Mouse (Mus musculus) midbrain, embryonic 10.5 days (tissue): ENCODE data around the gene Vat1l. TPM values are rescaled to one million over a fixed set of nuclear protein-coding genes. Genes with fewer than 3 reads are reported as not detected.

Source experiments
- DNase-seq: peaks from one replicate; pipeline ENCODE4 v3.0.0-alpha.2; 2017; ENCODE audit warnings: low spot score
- H3K27ac ChIP-seq: fragments of 300-500 bp; sonication (generic); replicated peaks from 2 replicates; pipeline ENCODE4 v1.5.1; 2016; ENCODE audit warnings: mild to moderate bottlenecking
- H3K27me3 ChIP-seq: fragments of 300-500 bp; sonication (generic); 2 replicates; pipeline ENCODE4 v1.6.1; 2016; ENCODE audit warnings: low read depth, mild to moderate bottlenecking; ENCODE audit not compliant: poor library complexity, severe bottlenecking
- H3K36me3 ChIP-seq: fragments of 300-500 bp; sonication (generic); 2 replicates; pipeline ENCODE4 v1.6.1; 2016; ENCODE audit warnings: mild to moderate bottlenecking, moderate library complexity
- H3K4me1 ChIP-seq: fragments of 300-500 bp; sonication (generic); 2 replicates; pipeline ENCODE4 v1.6.1; 2016
- H3K4me3 ChIP-seq: fragments of 300-500 bp; sonication (generic); 2 replicates; pipeline ENCODE4 v1.5.1; 2016; ENCODE audit warnings: mild to moderate bottlenecking, moderate library complexity
- H3K9me3 ChIP-seq: fragments of 300-500 bp; sonication (generic); replicated peaks from 2 replicates; pipeline ENCODE4 v1.6.1; 2016; ENCODE audit warnings: mild to moderate bottlenecking
- WGBS: fragments of 180-500 bp; shearing (Covaris S2); methylation state at CpG from one replicate; pipeline ENCODE4 v1.1.7; 2016; 5-methylcytosine and 5-hydroxymethylcytosine counted together
- polyA plus RNA-seq: library from polyadenylated mRNA; unstranded; fragments of >200 nt; fragmentation: Nextera tagmentation; extraction: Ambion mirVana; gene quantifications from 2 replicates; pipeline ENCODE4 v1.2.1, GENCODE M21; 2016

Gene Vat1l
- polyA plus RNA-seq, 1 experiment from 2014 or later = 9.1 TPM

GRCm38 (mm10) chr8:114224001-114224400 lies 18.6 kb downstream of the Vat1l start:
- Histone ChIP-seq H3K4me1 (no peaks in the 10 kb centered on the region), H3K27ac (no peak overlapping the region), H3K4me3 (no peak overlapping the region), H3K36me3 (peaks cover 3% of the 10 kb centered on the region; the same call in 1 of the 2 replicates), H3K9me3 (no peaks in the 10 kb centered on the region), H3K27me3 (no peaks in the 10 kb centered on the region)
- 83% methylated on average over 2 of the region's 2 CpGs for WGBS
- DNase-seq = no peak

- no peaks in the 10 kb centered on the region for H3K4me1 ChIP-seq
- H3K9me3 ChIP-seq = no peaks in the 10 kb centered on the region
- no peaks in the 10 kb centered on the region; the same call in 1 of the 2 replicates for H3K36me3 ChIP-seq
- no peak overlapping the region for H3K27ac ChIP-seq
- no peak for DNase-seq
- no peaks in the 10 kb centered on the region for H3K27me3 ChIP-seq
- WGBS = 82% methylated on average over 3 of the region's 3 CpGs
- H3K4me3 ChIP-seq = no peak overlapping the region
These were observed 46.1 kb downstream of the Vat1l start for GRCm38 (mm10) chr8:114251321-114252065.

GRCm38 (mm10) chr8:114258685-114259084 lies 53.3 kb downstream of the Vat1l start:
- no peak overlapping the region for H3K27ac ChIP-seq
- H3K4me3 ChIP-seq = no peak overlapping the region
- H3K9me3 ChIP-seq = no peaks in the 10 kb centered on the region
- DNase-seq = no peak
- no peaks in the 10 kb centered on the region for H3K36me3 ChIP-seq
- no peaks in the 10 kb centered on the region for H3K27me3 ChIP-seq
- no peaks in the 10 kb centered on the region for H3K4me1 ChIP-seq
- WGBS = 89% methylated on average over 4 of the region's 4 CpGs

- Histone ChIP-seq H3K4me3 (no peak overlapping the region), H3K27ac (no peak overlapping the region), H3K4me1 (no peaks in the 10 kb centered on the region), H3K36me3 (no peaks in the 10 kb centered on the region), H3K27me3 (no peaks in the 10 kb centered on the region), H3K9me3 (no peaks in the 10 kb centered on the region)
- no peak for DNase-seq
- 87% methylated on average over 5 of the region's 5 CpGs for WGBS
These were observed 54.4 kb downstream of the Vat1l start for GRCm38 (mm10) chr8:114259713-114260355.

DNA sequence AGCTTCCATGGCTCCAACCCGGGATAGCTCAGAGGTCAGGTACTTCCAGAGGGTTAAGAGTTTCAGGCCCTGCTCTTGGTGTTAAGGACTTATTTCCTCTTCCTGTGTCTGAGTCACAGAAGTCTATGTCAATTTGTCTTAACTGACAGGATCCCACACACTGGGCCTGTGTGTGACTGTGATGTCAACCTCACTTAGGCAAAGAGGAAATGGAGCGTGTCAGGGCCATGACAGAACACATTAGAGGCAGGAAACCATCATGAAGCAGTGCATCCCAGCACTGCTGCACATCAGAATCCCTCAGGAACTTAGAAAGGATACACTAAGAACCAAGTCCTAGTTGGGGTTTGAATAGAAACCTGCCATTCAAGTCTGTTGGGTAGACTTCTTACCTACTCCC lies 56.9 kb downstream of the Vat1l start:
- no peak overlapping the region for H3K27ac ChIP-seq
- DNase-seq = no peak
- H3K9me3 ChIP-seq = no peaks in the 10 kb centered on the region
- WGBS = 81% methylated on average over 2 of the region's 2 CpGs
- H3K4me3 ChIP-seq = no peak overlapping the region
- H3K27me3 ChIP-seq = no peaks in the 10 kb centered on the region
- H3K4me1 ChIP-seq = peaks cover 12% of the 10 kb centered on the region
- H3K36me3 ChIP-seq = no peaks in the 10 kb centered on the region

GRCm38 (mm10) chr8:114274558-114274957 lies 69.1 kb downstream of the Vat1l start:
- WGBS = 78% methylated on average over 8 of the region's 8 CpGs
- no peaks in the 10 kb centered on the region for H3K27me3 ChIP-seq
- H3K27ac ChIP-seq = no peak overlapping the region
- no peaks in the 10 kb centered on the region for H3K4me1 ChIP-seq
- no peak overlapping the region for H3K4me3 ChIP-seq
- no peak for DNase-seq
- no peaks in the 10 kb centered on the region for H3K9me3 ChIP-seq
- H3K36me3 ChIP-seq = no peaks in the 10 kb centered on the region

GRCm38 (mm10) chr8:114281101-114281500 lies 75.7 kb downstream of the Vat1l start:
- no peaks in the 10 kb centered on the region for H3K4me1 ChIP-seq
- WGBS = 72% methylated on average over 1 of the region's 1 CpGs
- peaks cover 12% of the 10 kb centered on the region; the same call in 1 of the 2 replicates for H3K36me3 ChIP-seq
- H3K27ac ChIP-seq = no peak overlapping the region
- DNase-seq = no peak
- no peaks in the 10 kb centered on the region for H3K27me3 ChIP-seq
- H3K4me3 ChIP-seq = no peak overlapping the region
- H3K9me3 ChIP-seq = no peaks in the 10 kb centered on the region

GRCm38 (mm10) chr8:114294889-114295748 lies 89.7 kb downstream of the Vat1l start:
- Histone ChIP-seq H3K4me1 (peaks cover 43% of the 10 kb centered on the region), H3K27ac (peak overlapping the region; percentile 81), H3K9me3 (no peaks in the 10 kb centered on the region), H3K27me3 (no peaks in the 10 kb centered on the region), H3K4me3 (no peak overlapping the region), H3K36me3 (no peaks in the 10 kb centered on the region)
- 68% methylated on average over 11 of the region's 11 CpGs for WGBS
- no peak for DNase-seq

- Histone ChIP-seq H3K36me3 (no peaks in the 10 kb centered on the region), H3K4me1 (peaks cover 46% of the 10 kb centered on the region), H3K4me3 (no peak overlapping the region), H3K27me3 (no peaks in the 10 kb centered on the region), H3K9me3 (no peaks in the 10 kb centered on the region), H3K27ac (peak overlapping the region; percentile 81)
- 77% methylated on average over 3 of the region's 3 CpGs for WGBS
- no peak for DNase-seq
These were observed 90.3 kb downstream of the Vat1l start for GRCm38 (mm10) chr8:114295749-114296067.

GRCm38 (mm10) chr8:114298253-114298652 lies 92.8 kb downstream of the Vat1l start:
- peaks cover 50% of the 10 kb centered on the region for H3K4me1 ChIP-seq
- no peaks in the 10 kb centered on the region for H3K36me3 ChIP-seq
- 47% methylated on average over 2 of the region's 2 CpGs for WGBS
- DNase-seq = no peak
- H3K4me3 ChIP-seq = no peak overlapping the region
- peak overlapping the region; percentile 50; the same call in 1 of the 2 replicates for H3K27ac ChIP-seq
- H3K9me3 ChIP-seq = no peaks in the 10 kb centered on the region
- H3K27me3 ChIP-seq = no peaks in the 10 kb centered on the region; the same call in 1 of the 2 replicates

- H3K4me3 ChIP-seq = no peak overlapping the region
- no peak overlapping the region for H3K27ac ChIP-seq
- H3K36me3 ChIP-seq = no peaks in the 10 kb centered on the region
- DNase-seq = no peak
- H3K4me1 ChIP-seq = peaks cover 53% of the 10 kb centered on the region
- 75% methylated on average over 7 of the region's 7 CpGs for WGBS
- H3K9me3 ChIP-seq = no peaks in the 10 kb centered on the region
- H3K27me3 ChIP-seq = no peaks in the 10 kb centered on the region; the same call in 1 of the 2 replicates
These were observed 94.7 kb downstream of the Vat1l start for GRCm38 (mm10) chr8:114300072-114300471.

GRCm38 (mm10) chr8:114306296-114306695 lies 100.9 kb downstream of the Vat1l start:
- DNase-seq = no peak
- Histone ChIP-seq H3K4me3 (no peak overlapping the region), H3K4me1 (peaks cover 15% of the 10 kb centered on the region), H3K36me3 (no peaks in the 10 kb centered on the region), H3K27me3 (no peaks in the 10 kb centered on the region; the same call in 1 of the 2 replicates), H3K27ac (no peak overlapping the region), H3K9me3 (no peaks in the 10 kb centered on the region)
- WGBS = 91% methylated on average over 5 of the region's 5 CpGs
